Mouse (Mus musculus) stomach, embryonic 14.5 days (tissue): ENCODE data around the gene Mst1. TPM values are rescaled to one million over a fixed set of nuclear protein-coding genes. Genes with fewer than 3 reads are reported as not detected.

Source experiments
- ATAC-seq: fragments of 200-750 bp; cut with Nextera tagmentation; 2 replicates; pipeline ENCODE4 v1.8.0; 2017; ENCODE audit warnings: low read depth, moderate TSS enrichment; ENCODE audit not compliant: insufficient number of reproducible peaks, insufficient read depth, low FRiP score
- H3K27ac ChIP-seq: fragments of 300-500 bp; sonication (generic); 2 replicates; pipeline ENCODE4 v1.5.1; 2014; ENCODE audit warnings: mild to moderate bottlenecking, low read length, moderate library complexity, mixed read lengths
- H3K27me3 ChIP-seq: fragments of 300-500 bp; sonication (generic); 2 replicates; pipeline ENCODE4 v1.6.1; 2014; ENCODE audit warnings: low read length, control low read depth, mixed read lengths; ENCODE audit not compliant: control insufficient read depth, insufficient read depth
- H3K36me3 ChIP-seq: fragments of 300-500 bp; sonication (generic); 2 replicates; pipeline ENCODE4 v1.6.1; 2014; ENCODE audit warnings: mild to moderate bottlenecking, control low read depth, low read length, moderate library complexity, mixed read lengths; ENCODE audit not compliant: control insufficient read depth, insufficient read depth
- H3K4me1 ChIP-seq: fragments of 300-500 bp; sonication (generic); 2 replicates; pipeline ENCODE4 v1.6.1; 2014; ENCODE audit warnings: low read length, control low read depth, mixed read lengths; ENCODE audit not compliant: control insufficient read depth, insufficient read depth
- H3K4me2 ChIP-seq: fragments of 300-500 bp; sonication (generic); replicated peaks from 2 replicates; pipeline ENCODE4 v1.6.1; 2014; ENCODE audit warnings: low read depth, low read length, control low read depth
- H3K4me3 ChIP-seq: fragments of 300-500 bp; sonication (generic); 2 replicates; pipeline ENCODE4 v1.5.1; 2014; ENCODE audit warnings: low read depth, low read length, control low read depth
- H3K9ac ChIP-seq: fragments of 300-500 bp; sonication (generic); replicated peaks from 2 replicates; pipeline ENCODE4 v1.6.1; 2014; ENCODE audit warnings: low read depth, mild to moderate bottlenecking, control low read depth, low read length, moderate library complexity, mixed read lengths
- H3K9me3 ChIP-seq: fragments of 300-500 bp; sonication (generic); 2 replicates; pipeline ENCODE4 v1.6.1; 2016; ENCODE audit warnings: low read depth, low read length, control low read depth; ENCODE audit not compliant: control insufficient read depth
- WGBS: fragments of 180-500 bp; shearing (Covaris S2); extraction: QIAGEN DNeasy Blood & Tissue Kit; methylation state at CpG from one replicate; pipeline ENCODE4 v1.1.7; 2014; 5-methylcytosine and 5-hydroxymethylcytosine counted together
- polyA plus RNA-seq: library from polyadenylated mRNA; unstranded; fragments of >200 nt; fragmentation: Nextera tagmentation; extraction: Ambion mirVana; gene quantifications from 2 replicates; pipeline ENCODE4 v1.2.1, GENCODE M21; 2014

The Mst1 gene
- polyA plus RNA-seq, 1 experiment from 2014 or later = 3.7 TPM

DNA sequence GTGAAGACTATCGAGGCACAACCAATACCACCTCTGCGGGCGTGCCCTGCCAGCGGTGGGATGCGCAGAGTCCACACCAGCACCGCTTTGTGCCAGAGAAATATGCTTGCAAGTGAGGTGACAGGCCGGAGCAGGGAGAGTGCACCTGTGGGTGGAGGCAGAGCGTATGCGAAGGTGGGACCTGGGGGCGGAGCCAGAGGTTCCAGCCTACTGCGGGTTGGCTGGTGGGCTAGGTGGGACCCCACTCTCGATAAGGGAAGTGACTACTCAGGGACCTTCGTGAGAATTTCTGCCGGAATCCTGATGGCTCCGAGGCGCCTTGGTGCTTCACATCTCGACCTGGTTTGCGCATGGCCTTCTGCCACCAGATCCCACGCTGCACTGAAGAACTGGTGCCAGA, 2.3 kb downstream of the Mst1 start:
- Histone ChIP-seq H3K4me3 (peak overlapping the region; percentile 6; the same call in 1 of the 2 replicates), H3K36me3 (peaks cover 23% of the 10 kb centered on the region; the same call in 1 of the 2 replicates), H3K27ac (no peak overlapping the region), H3K4me2 (peak overlapping the region; percentile 29), H3K9me3 (no peaks in the 10 kb centered on the region), H3K27me3 (peaks cover 15% of the 10 kb centered on the region; the same call in 1 of the 2 replicates), H3K4me1 (peaks cover 17% of the 10 kb centered on the region), H3K9ac (no peak overlapping the region; the same call in 1 of the 2 replicates)
- no peak for ATAC-seq
- WGBS = 4% methylated on average over 19 of the region's 19 CpGs

DNA sequence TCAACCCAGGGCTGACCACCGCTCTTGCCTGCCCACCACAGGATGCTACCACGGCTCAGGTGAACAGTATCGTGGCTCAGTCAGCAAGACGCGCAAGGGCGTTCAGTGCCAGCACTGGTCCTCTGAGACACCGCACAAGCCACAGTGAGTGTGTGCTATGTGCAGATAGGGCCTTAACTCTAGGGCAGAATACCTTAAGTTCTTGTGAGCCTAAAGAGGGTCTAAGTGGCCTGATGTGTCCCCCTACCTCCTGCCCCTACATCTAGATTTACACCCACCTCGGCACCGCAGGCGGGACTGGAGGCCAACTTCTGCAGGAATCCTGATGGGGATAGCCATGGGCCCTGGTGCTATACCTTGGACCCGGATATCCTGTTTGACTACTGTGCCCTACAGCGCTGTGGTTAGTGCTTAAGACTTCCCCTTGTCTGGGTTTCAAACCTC, 2.8 kb downstream of the Mst1 start, which contains the start of gene Rnf123:
Gene Rnf123 (minus strand): TSS at position 359 of the 444 bp plus-strand sequence.
- ATAC-seq = no peak
- H3K27ac ChIP-seq = no peak within 1 kb of the TSS

DNA sequence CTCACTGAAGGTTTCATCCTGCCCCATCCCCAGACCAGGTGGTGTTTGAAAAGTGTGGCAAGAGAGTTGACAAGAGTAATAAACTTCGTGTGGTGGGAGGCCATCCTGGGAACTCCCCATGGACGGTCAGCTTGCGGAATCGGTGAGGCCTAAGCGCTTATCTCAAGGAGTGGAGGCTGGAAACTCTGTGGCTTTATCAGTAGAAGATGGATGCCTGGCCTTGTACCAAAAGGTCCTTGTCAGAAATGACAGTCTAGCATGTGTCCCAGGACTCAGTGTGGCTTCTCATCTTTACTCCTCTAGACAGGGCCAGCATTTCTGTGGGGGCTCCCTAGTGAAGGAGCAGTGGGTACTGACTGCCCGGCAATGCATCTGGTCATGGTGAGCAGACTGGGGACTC, 3.3 kb downstream of the Mst1 start:
- Histone ChIP-seq H3K27me3 (peaks cover 15% of the 10 kb centered on the region; the same call in 1 of the 2 replicates), H3K9me3 (no peaks in the 10 kb centered on the region), H3K27ac (no peak overlapping the region), H3K4me3 (no peak overlapping the region), H3K36me3 (peaks cover 28% of the 10 kb centered on the region), H3K4me1 (peaks cover 10% of the 10 kb centered on the region), H3K4me2 (no peak overlapping the region), H3K9ac (no peak overlapping the region)
- 78% methylated on average over 6 of the region's 6 CpGs for WGBS
- no peak for ATAC-seq

More for the DNA sequence above, 2.8 kb downstream of the Mst1 start, which contains the start of gene Rnf123:
- Histone ChIP-seq H3K4me2 (peak within 1 kb of the TSS; percentile 29), H3K4me3 (peak within 1 kb of the TSS; percentile 6; the same call in 1 of the 2 replicates), H3K4me1 (peaks cover 15% of the 10 kb centered on the region), H3K36me3 (peaks cover 23% of the 10 kb centered on the region), H3K9me3 (no peaks in the 10 kb centered on the region), H3K9ac (no peak within 1 kb of the TSS; the same call in 1 of the 2 replicates), H3K27me3 (peaks cover 15% of the 10 kb centered on the region; the same call in 1 of the 2 replicates)
- WGBS = 26% methylated on average over 12 of the region's 12 CpGs

DNA sequence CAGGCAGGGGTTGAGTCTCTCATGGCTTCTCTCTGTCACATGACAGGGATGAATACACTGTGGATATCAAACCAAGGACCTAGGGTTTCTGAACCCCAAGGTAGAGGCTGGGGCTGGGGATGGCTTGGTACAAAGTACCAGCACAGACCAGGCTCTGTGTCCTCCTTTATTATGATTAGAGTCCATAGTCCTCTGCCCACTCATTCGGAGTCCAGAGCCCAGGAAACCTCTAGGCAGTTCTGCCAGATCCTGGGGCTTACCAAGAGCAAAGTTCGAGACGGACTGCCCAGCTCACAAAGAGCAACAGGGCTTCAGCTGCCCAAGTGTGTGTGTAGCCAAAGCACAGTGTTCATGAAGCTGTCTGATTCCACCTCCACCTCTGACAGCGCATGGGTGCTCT, 5.0 kb downstream of the Mst1 start:
- Histone ChIP-seq H3K4me1 (0 out of 2 replicates have a peak, but pooled peaks cover 4% of the 10 kb centered on the region), H3K27ac (no peak overlapping the region), H3K36me3 (peaks cover 39% of the 10 kb centered on the region), H3K9ac (no peak overlapping the region), H3K27me3 (peaks cover 15% of the 10 kb centered on the region; the same call in 1 of the 2 replicates), H3K9me3 (no peaks in the 10 kb centered on the region), H3K4me3 (no peak overlapping the region), H3K4me2 (no peak overlapping the region)
- no peak for ATAC-seq
- 92% methylated on average over 4 of the region's 4 CpGs for WGBS

DNA sequence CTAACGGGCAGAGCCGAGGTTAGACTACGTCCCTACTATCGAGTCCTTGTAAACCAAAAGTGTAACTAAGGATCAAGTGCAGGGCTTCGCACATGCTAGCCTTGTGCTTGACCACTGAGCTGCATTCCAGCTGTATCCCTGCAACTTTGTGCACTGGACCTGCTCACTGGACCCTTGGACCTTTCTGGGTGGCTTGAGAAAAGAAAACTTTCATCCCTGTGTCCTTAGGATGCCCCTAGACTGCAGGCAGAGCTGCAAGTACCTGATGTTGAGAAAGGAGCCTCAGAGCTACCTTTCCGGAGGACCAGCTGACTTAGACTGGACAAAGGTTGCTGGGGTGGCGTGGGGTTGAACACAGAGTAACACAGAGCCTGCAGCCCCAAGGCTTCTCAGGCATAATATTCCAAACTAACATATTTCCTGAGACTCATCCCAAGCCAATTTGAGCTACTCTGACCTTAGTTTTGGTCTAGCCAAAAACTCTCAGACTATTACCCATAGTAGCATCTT, 10.4 kb downstream of the Mst1 start:
- H3K36me3 ChIP-seq = peaks cover 49% of the 10 kb centered on the region

DNA sequence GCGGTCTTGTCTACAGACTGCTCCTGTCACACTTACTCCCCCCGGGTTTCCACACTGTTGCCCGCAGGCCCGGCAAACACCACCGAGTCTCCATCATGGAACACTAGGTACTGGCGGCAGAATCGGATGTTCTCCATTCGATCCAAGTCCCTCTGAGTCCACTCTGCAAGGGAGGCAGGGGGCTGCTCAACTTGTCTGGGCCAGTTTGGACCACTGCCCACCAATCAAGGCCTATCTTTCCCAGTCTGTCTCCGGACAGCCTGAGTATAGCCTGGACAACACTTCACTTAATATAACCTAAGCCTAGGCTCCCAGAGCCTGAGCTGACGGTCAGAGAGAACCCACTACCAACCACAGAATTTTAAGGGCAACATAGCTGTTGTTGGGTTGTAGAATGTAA, 13.3 kb downstream of the Mst1 start:
- Histone ChIP-seq H3K36me3 (peaks cover 29% of the 10 kb centered on the region), H3K4me1 (peaks cover 15% of the 10 kb centered on the region; the same call in 1 of the 2 replicates), H3K9me3 (no peaks in the 10 kb centered on the region), H3K27ac (no peak overlapping the region; the same call in 1 of the 2 replicates), H3K4me2 (peak overlapping the region; percentile 67), H3K9ac (peak overlapping the region; percentile 43), H3K27me3 (no peaks in the 10 kb centered on the region), H3K4me3 (peak overlapping the region; percentile 69)
- WGBS = 73% methylated on average over 10 of the region's 10 CpGs
- ATAC-seq = no peak

More for the DNA sequence above, 10.4 kb downstream of the Mst1 start:
- Histone ChIP-seq H3K27me3 (no peaks in the 10 kb centered on the region), H3K9ac (no peak overlapping the region), H3K27ac (no peak overlapping the region), H3K9me3 (no peaks in the 10 kb centered on the region), H3K4me2 (no peak overlapping the region), H3K4me1 (peaks cover 6% of the 10 kb centered on the region; the same call in 1 of the 2 replicates), H3K4me3 (no peak overlapping the region)
- WGBS = 90% methylated on average over 7 of the region's 7 CpGs
- no peak for ATAC-seq

DNA sequence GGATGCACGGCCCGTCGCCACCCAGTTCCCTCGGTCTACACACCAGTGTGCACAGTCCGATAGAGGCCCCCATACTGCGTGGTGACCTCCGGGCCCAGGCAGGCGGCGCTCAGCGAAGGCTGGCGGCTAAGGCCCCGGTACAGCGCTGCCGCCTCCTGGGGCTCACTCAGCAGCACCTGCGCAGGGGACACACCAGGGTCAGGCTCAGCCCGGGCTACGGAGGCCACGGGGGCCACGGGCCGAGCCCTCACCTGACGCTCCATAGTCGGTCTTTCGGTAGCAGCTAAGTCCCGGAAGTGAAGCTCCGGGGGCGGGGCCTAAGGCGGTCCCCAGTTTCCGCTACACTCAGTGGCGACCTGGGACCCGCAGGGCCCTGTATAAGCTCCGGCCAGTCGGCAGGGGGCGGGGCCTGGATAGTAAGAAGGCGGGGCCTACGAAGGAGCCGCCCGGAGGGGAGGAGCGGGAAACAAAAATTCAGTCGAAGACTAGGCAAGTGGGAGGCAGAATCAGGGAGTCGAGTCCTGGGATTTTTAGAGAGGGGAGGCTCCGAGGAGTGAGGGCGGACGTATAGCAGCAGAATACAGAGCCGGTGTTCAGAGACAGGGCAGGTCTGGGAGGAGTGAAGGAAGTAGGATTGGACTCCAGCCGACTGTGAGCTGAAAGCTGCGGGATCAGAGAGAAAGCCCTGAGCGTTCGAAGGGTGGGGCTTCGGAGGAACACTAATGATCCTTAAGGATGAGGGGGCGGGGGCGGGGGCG, 14.1 kb downstream of the Mst1 start, which contains the start of gene Apeh:
Gene Apeh (minus strand): TSS at position 423 of the 758 bp plus-strand sequence.
- Histone ChIP-seq H3K9ac (peak within 1 kb of the TSS; percentile 43), H3K9me3 (no peaks in the 10 kb centered on the region), H3K4me2 (peak within 1 kb of the TSS; percentile 67), H3K36me3 (peaks cover 26% of the 10 kb centered on the region), H3K27me3 (no peaks in the 10 kb centered on the region), H3K4me1 (peaks cover 15% of the 10 kb centered on the region; the same call in 1 of the 2 replicates), H3K27ac (peak within 1 kb of the TSS; percentile 68), H3K4me3 (peak within 1 kb of the TSS; percentile 69)
- WGBS = under 1% methylated on average over 52 of the region's 52 CpGs
- peak; percentile 95 for ATAC-seq

DNA sequence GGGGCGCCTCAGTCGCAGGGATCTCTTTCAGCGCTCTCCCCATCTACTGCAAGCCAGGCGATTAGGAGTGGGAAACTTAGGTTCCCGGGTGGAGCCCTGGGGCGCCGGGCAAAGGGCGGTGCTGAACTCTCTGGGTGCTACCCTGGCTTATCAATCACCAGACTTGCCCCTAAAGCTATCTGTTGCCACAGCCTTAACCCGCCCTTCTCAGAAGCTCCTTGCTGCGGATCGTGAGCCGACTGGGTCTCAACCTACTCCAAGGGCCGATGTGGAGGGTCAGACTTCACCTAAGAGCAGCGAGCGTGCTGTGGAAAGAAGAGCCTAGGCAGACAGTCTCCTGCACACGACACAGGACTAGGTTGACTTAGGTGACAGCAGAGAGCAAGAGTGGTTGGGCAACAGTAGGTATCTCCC, 14.8 kb downstream of the Mst1 start:
- no peaks in the 10 kb centered on the region for H3K9me3 ChIP-seq
- WGBS = under 1% methylated on average over 16 of the region's 16 CpGs
- peak overlapping the region; percentile 67 for H3K4me2 ChIP-seq
- ATAC-seq = peak; percentile 62; the same call in 1 of the 2 replicates
- no peak overlapping the region for H3K27ac ChIP-seq
- H3K9ac ChIP-seq = 0 out of 2 replicates have a peak overlapping the region, but pooled peaks have one; percentile 1
- H3K4me1 ChIP-seq = peaks cover 15% of the 10 kb centered on the region; the same call in 1 of the 2 replicates
- no peaks in the 10 kb centered on the region for H3K27me3 ChIP-seq
- H3K4me3 ChIP-seq = peak overlapping the region; percentile 69
- peaks cover 20% of the 10 kb centered on the region for H3K36me3 ChIP-seq
